Mouse (Mus musculus) C2C12 (cell line): ENCODE measurements at regions not wholly inside any gene's neighbourhood (a gene's known extent, or its start where the extent isn't known, plus 50 kb on each side); places are given as distances from the start of the nearest gene placed in this dataset.

Experiments used
- CEBPB ChIP-seq: IDR thresholded peaks from one replicate; pipeline ENCODE4 v1.6.1; 2011; ENCODE audit warnings: low read depth, mild to moderate bottlenecking, control low read depth, moderate library complexity
- CTCF ChIP-seq: IDR thresholded peaks from one replicate; pipeline ENCODE4 v1.5.1; 2011; ENCODE audit not compliant: control insufficient read depth, insufficient read depth, insufficient read length
- MAX ChIP-seq: IDR thresholded peaks from one replicate; pipeline ENCODE4 v1.6.1; 2011; ENCODE audit warnings: mild to moderate bottlenecking, control low read depth
- MYOD1 ChIP-seq: IDR thresholded peaks from one replicate; pipeline ENCODE4 v1.6.1; 2011; ENCODE audit warnings: low read depth; ENCODE audit not compliant: control insufficient read depth, insufficient read length
- MYOG ChIP-seq: IDR thresholded peaks from one replicate; pipeline ENCODE4 v1.6.1; 2011; ENCODE audit not compliant: control insufficient read depth, insufficient read length; ENCODE audit errors: extremely low read depth
- USF1 ChIP-seq: IDR thresholded peaks from one replicate; pipeline ENCODE4 v1.6.1; 2011; ENCODE audit warnings: low read depth, mild to moderate bottlenecking, control low read depth, moderate library complexity

DNA sequence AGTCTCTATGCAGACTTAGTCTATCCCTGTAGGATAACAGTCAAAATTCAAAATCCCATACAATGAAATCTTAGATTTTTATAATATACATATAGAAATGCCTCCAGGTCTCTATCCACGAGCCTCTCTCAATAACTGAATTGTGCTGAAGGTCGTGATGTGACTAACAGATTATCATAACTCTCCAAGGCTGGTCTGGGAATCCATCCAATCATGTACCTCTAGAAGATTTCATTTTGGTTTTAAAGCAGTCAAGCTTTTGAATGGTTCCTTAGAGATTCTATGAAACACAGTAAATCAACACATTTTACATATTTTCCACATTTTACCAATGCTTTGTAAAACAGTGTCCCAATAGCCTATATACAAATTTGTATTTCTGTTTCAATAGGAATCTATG lies 557.7 kb upstream of the Gm11114 start:
- TF ChIP-seq CTCF = no peak
- TF ChIP-seq USF1 = no peak
- TF ChIP-seq CEBPB = no peak
- TF ChIP-seq MAX = no peak
- no peak for TF ChIP-seq MYOD1
- TF ChIP-seq MYOG = no peak
